Mouse (Mus musculus) kidney, postnatal 36 days (tissue): ENCODE data around the gene Psg16.
A peak's percentile ranks its signal among the peaks of the same experiment; 100 is the strongest.

ENCODE experiments used
- DNase-seq, 2 experiments: peaks; one replicate each; pipeline ENCODE4 v3.0.0; 2021 to 2022; ENCODE audit warnings: mixed read lengths in 2 of 2

Gene Psg16

GRCm38 (mm10) chr7:17135307-17135706 lies 61.5 kb downstream of the Psg16 start:
- no peak for DNase-seq

DNA sequence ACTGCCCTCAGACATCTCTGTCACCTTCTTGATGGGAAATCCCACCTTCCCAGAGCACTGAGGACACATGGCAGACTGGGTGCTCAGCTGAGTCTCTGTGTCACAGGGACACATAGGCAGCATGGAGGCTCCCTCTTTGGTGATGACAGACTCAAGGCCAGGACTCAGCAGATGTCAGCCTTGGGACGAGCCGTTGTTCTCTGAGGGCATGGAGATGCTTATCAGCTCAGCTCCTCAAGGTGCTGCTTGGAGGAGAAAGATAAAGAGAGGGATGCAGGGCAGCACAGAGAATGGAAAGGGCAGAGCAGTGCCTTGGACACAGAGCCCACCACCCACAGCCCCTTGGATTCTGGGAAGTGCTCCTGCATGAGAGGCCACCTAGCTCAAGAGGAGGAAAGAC lies 76.1 kb downstream of the Psg16 start, which contains the start of gene Ceacam3:
Ceacam3 (plus strand) TSS at position 352 of the 400 bp plus-strand sequence.
- DNase-seq: no peak

DNA sequence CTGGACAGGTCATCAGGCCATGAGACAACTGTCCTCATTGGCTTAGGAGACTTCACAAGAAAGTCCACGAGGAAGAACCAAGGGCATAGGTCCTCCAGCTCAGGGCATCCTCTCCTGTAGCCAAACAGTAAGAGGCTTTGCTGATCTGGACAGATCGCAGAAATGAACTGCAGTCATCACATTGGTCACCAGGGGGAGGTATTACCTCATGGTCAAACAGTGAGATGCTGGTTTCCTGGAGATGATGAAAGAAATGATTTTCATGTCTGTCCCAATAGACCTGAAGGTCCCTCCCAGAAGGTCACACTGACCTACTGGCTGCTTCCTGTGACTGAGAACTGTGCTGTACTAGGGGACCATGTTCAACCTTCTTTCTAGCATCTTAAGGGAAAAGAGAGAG lies 81.8 kb downstream of the Psg16 start:
- DNase-seq: peak; percentile 79 to 86

DNA sequence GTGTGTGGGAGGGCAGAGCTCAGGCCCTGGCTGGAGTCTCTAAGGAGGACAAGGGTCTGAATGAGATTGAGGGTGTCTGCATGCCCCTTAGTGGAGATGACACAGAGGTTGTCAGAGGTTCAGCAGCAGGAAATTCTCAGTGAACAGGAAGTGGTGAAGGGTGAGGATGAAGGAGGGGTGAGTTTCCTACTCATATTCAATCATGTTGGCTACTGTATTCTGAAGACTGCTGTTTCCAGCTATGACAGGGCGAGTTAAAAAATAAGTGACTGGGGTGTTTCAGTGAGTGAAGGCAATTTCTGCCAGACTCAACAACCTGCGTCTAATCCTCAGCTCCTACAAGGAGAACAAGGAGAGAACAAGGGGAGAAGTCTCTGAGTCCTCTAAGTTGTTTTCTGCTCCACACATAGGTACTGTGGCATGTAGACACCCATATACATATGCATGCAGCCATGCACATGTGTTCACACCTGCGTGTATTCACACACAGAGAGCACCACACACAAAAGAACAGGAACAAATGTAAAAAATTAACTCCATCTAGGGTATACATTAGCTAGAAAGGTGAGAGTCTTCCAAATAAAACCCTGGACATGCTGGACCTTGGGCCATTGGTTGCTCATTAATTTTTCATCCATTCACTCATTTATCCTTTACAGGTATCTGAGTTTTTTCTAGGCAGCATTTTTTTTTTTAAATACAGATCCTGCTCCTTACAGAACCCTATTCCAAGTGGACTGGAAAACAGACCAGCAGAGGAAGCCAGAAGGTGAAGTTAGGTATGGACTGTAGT lies 83.2 kb downstream of the Psg16 start:
- DNase-seq: peak; percentile 15 to 76

- DNase-seq: peak; percentile 46 to 55
These were observed 85.2 kb downstream of the Psg16 start for GRCm38 (mm10) chr7:17159011-17159410.

GRCm38 (mm10) chr7:17171827-17172226 lies 98.0 kb downstream of the Psg16 start:
- no peak for DNase-seq
